Mouse (Mus musculus): ENCODE data around the gene Prok2. TPM values are rescaled to one million over a fixed set of nuclear protein-coding genes. Genes with fewer than 3 reads are reported as not detected.
A peak's percentile ranks its signal among the peaks of the same experiment; 100 is the strongest.

Gene Prok2
- polyA plus RNA-seq, 1 experiment from 2014 or later = not detected

DNA sequence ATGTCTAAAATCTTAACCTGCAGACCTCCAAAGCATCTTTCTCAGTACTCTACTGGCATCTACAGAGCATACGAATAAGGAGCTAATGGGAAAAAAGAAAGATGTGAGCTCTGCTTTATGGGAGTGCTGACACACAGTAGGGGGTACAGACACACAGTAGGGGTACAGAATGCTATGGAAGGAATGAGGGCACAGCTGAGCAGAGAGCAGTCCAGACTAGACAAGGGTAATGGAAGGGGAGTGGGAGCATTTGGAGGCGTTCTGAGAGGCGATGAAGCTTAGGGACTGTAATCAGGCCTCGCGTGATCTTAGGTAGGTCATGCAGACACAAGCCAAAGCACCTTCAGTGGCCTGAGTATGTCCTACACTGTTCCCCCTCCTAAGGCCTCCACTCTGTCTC is 42.2 kb downstream of the Prok2 start:
- Histone ChIP-seq H3K4me3 (ENCODE audit: low read depth, low read length) (no peak overlapping the region), H3K27me3 (ENCODE audit: control insufficient read depth, insufficient read depth, low read length) (no peaks in the 10 kb centered on the region), H3K27ac (ENCODE audit: low read depth, low read length) (no peak overlapping the region), H3K4me1 (ENCODE audit: control insufficient read depth, insufficient read depth, low read length) (no peaks in the 10 kb centered on the region), H3K36me3 (ENCODE audit: control insufficient read depth, insufficient read depth, low read length) (no peaks in the 10 kb centered on the region), H3K4me2 (ENCODE audit: low read depth, low read length) (no peak overlapping the region), H3K9me3 (ENCODE audit: control insufficient read depth, low read length) (no peaks in the 10 kb centered on the region), H3K9ac (replicated peaks; ENCODE audit: low read depth, low read length) (no peak overlapping the region)
- WGBS = 89% methylated on average over 5 of the region's 5 CpGs
- ATAC-seq (ENCODE audit: low read depth) = no peak

DNA sequence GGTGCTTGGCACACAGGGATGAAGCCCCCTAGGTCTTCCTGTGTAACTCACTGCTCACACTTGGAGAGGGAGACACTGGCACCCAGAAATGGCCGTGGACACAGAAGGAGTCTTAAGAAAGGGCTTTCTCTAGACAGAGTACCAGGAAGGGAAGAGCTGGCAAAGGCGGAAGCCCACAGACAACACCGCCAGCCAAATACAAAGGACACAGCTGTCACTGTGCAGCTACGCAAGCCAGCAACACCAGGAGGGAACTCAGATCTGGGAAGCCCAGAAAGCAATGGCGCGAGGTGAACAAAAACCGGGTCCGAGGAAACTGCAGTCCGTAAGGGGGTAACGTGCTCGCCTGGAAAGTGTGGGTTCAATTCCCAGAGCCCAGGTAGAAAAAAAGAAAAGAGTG is 48.1 kb downstream of the Prok2 start:
- H3K9me3 ChIP-seq (ENCODE audit: control insufficient read depth, low read length) = no peaks in the 10 kb centered on the region
- 60% methylated on average over 11 of the region's 11 CpGs for WGBS
- H3K27ac ChIP-seq (ENCODE audit: low read depth, low read length) = no peak overlapping the region
- H3K36me3 ChIP-seq (ENCODE audit: control insufficient read depth, insufficient read depth, low read length) = no peaks in the 10 kb centered on the region
- H3K4me2 ChIP-seq (ENCODE audit: low read depth, low read length) = no peak overlapping the region
- no peak overlapping the region for H3K4me3 ChIP-seq (ENCODE audit: low read depth, low read length)
- no peak for ATAC-seq (ENCODE audit: low read depth)
- no peaks in the 10 kb centered on the region for H3K27me3 ChIP-seq (ENCODE audit: control insufficient read depth, insufficient read depth, low read length)
- H3K4me1 ChIP-seq (ENCODE audit: control insufficient read depth, insufficient read depth, low read length) = no peaks in the 10 kb centered on the region
- no peak overlapping the region for H3K9ac ChIP-seq (replicated peaks; ENCODE audit: low read depth, low read length)

DNA sequence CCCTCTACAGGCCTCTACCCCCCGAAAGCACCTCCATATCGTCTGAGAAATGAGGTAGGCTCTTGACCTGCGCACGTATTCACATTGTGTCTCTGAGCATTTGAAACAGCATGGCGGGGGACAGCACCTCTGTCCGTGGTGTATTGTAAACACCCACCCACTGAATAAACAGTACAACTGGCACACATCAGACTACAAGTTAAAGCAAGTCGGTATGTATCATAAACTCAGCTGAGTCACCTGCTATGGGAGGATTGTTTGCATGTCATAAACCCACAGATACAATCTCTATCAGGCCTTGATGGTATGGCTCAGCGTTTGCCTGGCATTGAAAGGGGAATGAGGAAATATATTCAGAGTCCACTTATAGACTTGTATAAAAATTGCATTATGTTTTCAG is 48.9 kb downstream of the Prok2 start:
- WGBS = 91% methylated on average over 8 of the region's 8 CpGs
- H3K27ac ChIP-seq (ENCODE audit: low read depth, low read length) = no peak overlapping the region
- no peaks in the 10 kb centered on the region for H3K27me3 ChIP-seq (ENCODE audit: control insufficient read depth, insufficient read depth, low read length)
- H3K36me3 ChIP-seq (ENCODE audit: control insufficient read depth, insufficient read depth, low read length) = no peaks in the 10 kb centered on the region
- H3K9me3 ChIP-seq (ENCODE audit: control insufficient read depth, low read length) = no peaks in the 10 kb centered on the region
- no peak overlapping the region for H3K9ac ChIP-seq (replicated peaks; ENCODE audit: low read depth, low read length)
- H3K4me2 ChIP-seq (ENCODE audit: low read depth, low read length) = no peak overlapping the region
- H3K4me3 ChIP-seq (ENCODE audit: low read depth, low read length) = no peak overlapping the region
- ATAC-seq (ENCODE audit: low read depth) = no peak
- H3K4me1 ChIP-seq (ENCODE audit: control insufficient read depth, insufficient read depth, low read length) = no peaks in the 10 kb centered on the region

GRCm38 (mm10) chr6:99674482-99674881 is 51.7 kb downstream of the Prok2 start:
- Histone ChIP-seq H3K9ac (replicated peaks; ENCODE audit: low read depth, low read length) (no peak overlapping the region), H3K36me3 (ENCODE audit: control insufficient read depth, insufficient read depth, low read length) (no peaks in the 10 kb centered on the region), H3K4me3 (ENCODE audit: low read depth, low read length) (no peak overlapping the region), H3K27ac (ENCODE audit: low read depth, low read length) (no peak overlapping the region), H3K9me3 (ENCODE audit: control insufficient read depth, low read length) (no peaks in the 10 kb centered on the region), H3K4me1 (ENCODE audit: control insufficient read depth, insufficient read depth, low read length) (peaks cover 11% of the 10 kb centered on the region; the same call in 1 of the 2 replicates), H3K27me3 (ENCODE audit: control insufficient read depth, insufficient read depth, low read length) (no peaks in the 10 kb centered on the region), H3K4me2 (ENCODE audit: low read depth, low read length) (no peak overlapping the region)
- 78% methylated on average over 4 of the region's 4 CpGs for WGBS
- ATAC-seq (ENCODE audit: low read depth) = no peak

GRCm38 (mm10) chr6:99671768-99672167 is 54.4 kb downstream of the Prok2 start:
- ATAC-seq (ENCODE audit: low read depth) = no peak
- WGBS = 64% methylated on average over 3 of the region's 3 CpGs
- Histone ChIP-seq H3K9ac (replicated peaks; ENCODE audit: low read depth, low read length) (no peak overlapping the region), H3K4me1 (ENCODE audit: control insufficient read depth, insufficient read depth, low read length) (peaks cover 22% of the 10 kb centered on the region; the same call in 1 of the 2 replicates), H3K36me3 (ENCODE audit: control insufficient read depth, insufficient read depth, low read length) (no peaks in the 10 kb centered on the region), H3K4me3 (ENCODE audit: low read depth, low read length) (no peak overlapping the region), H3K9me3 (ENCODE audit: control insufficient read depth, low read length) (no peaks in the 10 kb centered on the region), H3K27ac (ENCODE audit: low read depth, low read length) (no peak overlapping the region), H3K27me3 (ENCODE audit: control insufficient read depth, insufficient read depth, low read length) (no peaks in the 10 kb centered on the region), H3K4me2 (ENCODE audit: low read depth, low read length) (no peak overlapping the region)

- H3K4me2 ChIP-seq (ENCODE audit: low read depth, low read length) = no peak overlapping the region; the same call in 1 of the 2 replicates
- H3K27ac ChIP-seq (ENCODE audit: low read depth, low read length) = peak overlapping the region; percentile 64; the same call in 1 of the 2 replicates
- WGBS = 65% methylated on average over 7 of the region's 7 CpGs
- H3K9ac ChIP-seq (replicated peaks; ENCODE audit: low read depth, low read length) = no peak overlapping the region
- H3K36me3 ChIP-seq (ENCODE audit: control insufficient read depth, insufficient read depth, low read length) = no peaks in the 10 kb centered on the region
- H3K4me1 ChIP-seq (ENCODE audit: control insufficient read depth, insufficient read depth, low read length) = peaks cover 22% of the 10 kb centered on the region; the same call in 1 of the 2 replicates
- H3K4me3 ChIP-seq (ENCODE audit: low read depth, low read length) = no peak overlapping the region
- ATAC-seq (ENCODE audit: low read depth) = peak; percentile 35; the same call in 1 of the 2 replicates
- H3K27me3 ChIP-seq (ENCODE audit: control insufficient read depth, insufficient read depth, low read length) = no peaks in the 10 kb centered on the region
- H3K9me3 ChIP-seq (ENCODE audit: control insufficient read depth, low read length) = no peaks in the 10 kb centered on the region
These were observed 55.6 kb downstream of the Prok2 start for GRCm38 (mm10) chr6:99670481-99671119.

DNA sequence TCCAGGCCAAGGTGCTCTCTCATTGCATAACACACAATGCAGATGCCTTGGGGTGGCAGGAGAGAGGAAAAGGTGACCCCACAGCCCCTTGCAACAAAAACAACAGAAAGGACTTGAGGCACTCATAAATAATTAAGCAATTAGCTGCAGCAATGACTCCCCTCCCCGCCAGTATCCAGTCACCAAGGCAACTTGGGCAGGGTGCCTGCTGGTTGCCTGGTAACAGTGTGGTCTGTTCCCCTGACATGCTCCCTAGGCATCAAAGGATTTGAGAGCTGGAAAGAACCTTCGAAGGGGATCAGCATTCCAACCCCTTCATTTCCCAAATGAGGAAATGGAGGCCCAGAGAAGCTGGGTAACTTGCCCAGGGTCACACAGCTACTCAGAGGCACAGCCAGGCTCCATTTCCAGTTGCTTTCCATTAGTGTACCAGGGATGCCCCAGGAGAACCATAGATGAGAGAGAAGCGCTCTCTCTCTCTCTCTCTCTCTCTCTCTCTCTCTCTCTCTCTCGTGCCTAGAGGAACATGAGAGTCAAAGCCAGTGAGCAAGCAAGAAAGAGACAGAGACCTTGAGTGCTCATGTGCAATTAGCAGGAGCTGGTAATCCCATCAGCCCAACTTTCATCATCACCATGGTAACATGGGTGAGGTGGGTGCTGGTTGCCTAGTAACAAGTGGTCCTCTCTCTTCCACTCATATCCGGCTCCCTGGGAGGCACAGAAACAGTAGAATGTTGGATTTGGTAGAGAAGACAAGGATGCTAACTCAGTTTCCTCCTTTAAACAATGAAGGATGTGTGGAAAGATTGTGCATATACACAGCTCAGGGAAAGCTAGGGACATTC is 56.5 kb downstream of the Prok2 start:
- WGBS = 17% methylated on average over 5 of the region's 5 CpGs
- Histone ChIP-seq H3K36me3 (ENCODE audit: control insufficient read depth, insufficient read depth, low read length) (no peaks in the 10 kb centered on the region), H3K9me3 (ENCODE audit: control insufficient read depth, low read length) (no peaks in the 10 kb centered on the region), H3K27me3 (ENCODE audit: control insufficient read depth, insufficient read depth, low read length) (no peaks in the 10 kb centered on the region), H3K4me3 (ENCODE audit: low read depth, low read length) (no peak overlapping the region), H3K9ac (replicated peaks; ENCODE audit: low read depth, low read length) (no peak overlapping the region), H3K4me1 (ENCODE audit: control insufficient read depth, insufficient read depth, low read length) (peaks cover 22% of the 10 kb centered on the region; the same call in 1 of the 2 replicates), H3K4me2 (ENCODE audit: low read depth, low read length) (peak overlapping the region; percentile 7; the same call in 1 of the 2 replicates), H3K27ac (ENCODE audit: low read depth, low read length) (peak overlapping the region; percentile 64)
- peak; percentile 84 for ATAC-seq (ENCODE audit: low read depth)

DNA sequence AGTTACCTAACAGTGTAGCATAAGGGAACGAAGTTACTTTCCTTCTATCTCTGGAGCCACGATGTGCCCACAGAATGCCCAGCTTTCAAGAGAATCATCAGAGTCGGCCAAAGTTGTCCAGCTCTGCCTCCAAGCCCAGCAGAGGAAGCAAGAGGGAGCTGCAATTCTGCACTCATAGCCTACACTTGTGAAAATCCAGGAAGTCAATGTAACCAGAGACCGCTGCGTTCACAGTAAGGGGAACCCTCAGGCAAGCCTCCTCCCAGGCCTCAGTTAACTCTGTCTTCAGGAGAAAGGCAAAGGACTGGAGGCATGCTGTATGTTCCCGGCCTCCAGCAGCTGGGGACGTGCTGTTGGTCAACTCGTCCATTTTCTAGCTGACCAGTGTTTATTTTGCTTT is 58.9 kb downstream of the Prok2 start:
- peak overlapping the region; percentile 36; the same call in 1 of the 2 replicates for H3K27ac ChIP-seq (ENCODE audit: low read depth, low read length)
- no peaks in the 10 kb centered on the region for H3K9me3 ChIP-seq (ENCODE audit: control insufficient read depth, low read length)
- no peaks in the 10 kb centered on the region for H3K36me3 ChIP-seq (ENCODE audit: control insufficient read depth, insufficient read depth, low read length)
- H3K27me3 ChIP-seq (ENCODE audit: control insufficient read depth, insufficient read depth, low read length) = no peaks in the 10 kb centered on the region
- peak overlapping the region; percentile 94 for H3K4me2 ChIP-seq (ENCODE audit: low read depth, low read length)
- H3K4me1 ChIP-seq (ENCODE audit: control insufficient read depth, insufficient read depth, low read length) = peaks cover 22% of the 10 kb centered on the region; the same call in 1 of the 2 replicates
- no peak overlapping the region for H3K9ac ChIP-seq (replicated peaks; ENCODE audit: low read depth, low read length)
- 32% methylated on average over 8 of the region's 8 CpGs for WGBS
- H3K4me3 ChIP-seq (ENCODE audit: low read depth, low read length) = peak overlapping the region; percentile 67; the same call in 1 of the 2 replicates
- no peak for ATAC-seq (ENCODE audit: low read depth)

All from neural tube, embryonic 14.5 days (tissue).